Mouse (Mus musculus) heart, postnatal 0 days (tissue): ENCODE data around the gene Hpcal1. TPM values are rescaled to one million over a fixed set of nuclear protein-coding genes. Genes with fewer than 3 reads are reported as not detected.

Experiments
- ATAC-seq: fragments of 200-750 bp; cut with Nextera tagmentation; 2 replicates; pipeline ENCODE4 v1.8.0; 2017; ENCODE audit warnings: low read depth, moderate number of reproducible peaks, moderate library complexity; ENCODE audit not compliant: insufficient read depth
- DNase-seq: peaks from one replicate; pipeline ENCODE4 v3.0.0-alpha.2; 2016; ENCODE audit warnings: low spot score
- H3K27ac ChIP-seq: fragments of 300-500 bp; sonication (generic); 2 replicates; pipeline ENCODE4 v1.5.1; 2014; ENCODE audit warnings: low read depth, mild to moderate bottlenecking
- H3K27me3 ChIP-seq: fragments of 300-500 bp; sonication (generic); 2 replicates; pipeline ENCODE4 v1.6.1; 2014; ENCODE audit warnings: low read length, mixed read lengths; ENCODE audit not compliant: control insufficient read depth, insufficient read depth
- H3K36me3 ChIP-seq: fragments of 300-500 bp; sonication (generic); replicated peaks from 2 replicates; pipeline ENCODE4 v1.6.1; 2014; ENCODE audit warnings: low read length, mixed read lengths; ENCODE audit not compliant: control insufficient read depth, insufficient read depth
- H3K4me1 ChIP-seq: fragments of 300-500 bp; sonication (generic); 2 replicates; pipeline ENCODE4 v1.6.1; 2014; ENCODE audit warnings: antibody characterized with exemption; ENCODE audit not compliant: control insufficient read depth, insufficient read depth
- H3K4me2 ChIP-seq: fragments of 300-500 bp; sonication (generic); 2 replicates; pipeline ENCODE4 v1.6.1; 2014; ENCODE audit warnings: low read depth, mild to moderate bottlenecking, low read length, moderate library complexity
- H3K4me3 ChIP-seq: fragments of 300-500 bp; sonication (generic); 2 replicates; pipeline ENCODE4 v1.5.1; 2014; ENCODE audit warnings: low read depth, low read length
- H3K9ac ChIP-seq: fragments of 300-500 bp; sonication (generic); replicated peaks from 2 replicates; pipeline ENCODE4 v1.6.1; 2014; ENCODE audit warnings: low read depth, low read length, mixed read lengths
- H3K9me3 ChIP-seq: fragments of 300-500 bp; sonication (generic); replicated peaks from 2 replicates; pipeline ENCODE4 v1.6.1; 2016; ENCODE audit warnings: low read length; ENCODE audit not compliant: control insufficient read depth
- CTCF ChIP-seq: IDR thresholded peaks from 2 replicates; pipeline ENCODE4 v1.5.1; 2016; ENCODE audit warnings: antibody characterized with exemption, control low read depth, low read depth
- EP300 ChIP-seq: IDR thresholded peaks from 2 replicates; pipeline ENCODE4 v1.6.1; 2016; ENCODE audit warnings: antibody characterized with exemption, low read depth
- WGBS: fragments of 180-500 bp; shearing (Covaris S2); extraction: QIAGEN DNeasy Blood & Tissue Kit; methylation state at CpG from one replicate; pipeline ENCODE4 v1.1.7; 2014; 5-methylcytosine and 5-hydroxymethylcytosine counted together
- polyA plus RNA-seq: library from polyadenylated mRNA; unstranded; fragments of >200 nt; fragmentation: Nextera tagmentation; extraction: Ambion mirVana; gene quantifications from 2 replicates; pipeline ENCODE4 v1.2.1, GENCODE M21; 2015
- total RNA-seq: library from RNA; depleted of rRNA; stranded (reverse); fragments of >200 nt; gene quantifications from 2 replicates; pipeline ENCODE4 v1.2.3, GENCODE M21; 2014; ENCODE audit warnings: low replicate concordance

Hpcal1 gene
- total and polyA plus RNA-seq, 2 experiments from 2014 or later: 14.8 to 22.5 TPM

DNA sequence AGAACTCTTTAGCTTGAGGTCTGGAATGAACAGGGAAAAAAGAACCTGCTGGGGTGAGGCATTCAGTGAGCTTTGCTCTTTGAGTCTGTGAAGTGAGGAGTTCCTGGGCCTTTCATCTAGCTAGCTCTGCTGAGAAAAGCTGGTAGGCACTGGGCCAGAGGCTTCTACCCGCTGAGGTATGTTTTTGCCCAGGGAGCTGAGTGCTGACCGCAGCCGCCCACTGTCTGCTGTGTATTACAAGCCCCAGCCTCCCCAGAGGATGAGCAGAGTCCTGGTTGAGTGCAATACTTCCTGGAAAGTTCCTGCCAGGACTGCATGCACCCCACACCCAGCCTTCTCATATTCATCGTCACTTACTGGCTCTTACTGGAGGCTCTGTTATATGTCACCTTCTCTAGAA is 59.8 kb downstream of the Hpcal1 start:
- no peak overlapping the region for H3K4me3 ChIP-seq
- H3K4me2 ChIP-seq: peak overlapping the region; percentile 6; the same call in 1 of the 2 replicates
- WGBS: 8% methylated on average over 4 of the region's 4 CpGs
- TF ChIP-seq CTCF: no peak
- no peak for TF ChIP-seq EP300
- H3K27ac ChIP-seq: peak overlapping the region; percentile 40
- no peaks in the 10 kb centered on the region for H3K27me3 ChIP-seq
- DNase-seq: peak; percentile 22
- no peak overlapping the region for H3K9ac ChIP-seq
- ATAC-seq: peak; percentile 26; the same call in 1 of the 2 replicates
- no peaks in the 10 kb centered on the region for H3K9me3 ChIP-seq
- no peaks in the 10 kb centered on the region for H3K36me3 ChIP-seq
- H3K4me1 ChIP-seq: peaks cover 58% of the 10 kb centered on the region

DNA sequence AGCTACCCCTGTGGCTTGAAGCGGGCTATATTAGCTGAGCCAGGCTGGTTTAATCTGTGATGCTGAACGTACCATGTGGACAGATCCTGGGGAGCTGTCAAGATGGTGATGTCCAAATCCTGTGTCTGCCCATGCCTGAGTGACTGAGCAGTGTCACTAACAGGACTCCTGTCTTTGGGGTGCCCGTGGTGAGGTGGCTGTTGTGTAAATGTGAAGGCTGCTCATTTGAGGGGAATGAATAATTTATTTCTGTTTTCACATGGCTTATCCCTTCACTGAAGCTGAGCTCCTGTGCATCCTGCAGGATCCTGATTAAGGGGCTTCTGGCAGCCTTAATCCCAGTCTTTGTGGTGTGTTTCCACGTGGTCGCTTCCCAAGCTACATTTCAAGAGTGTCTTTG is 62.2 kb downstream of the Hpcal1 start:
- DNase-seq (no peak), ATAC-seq (no peak)
- TF ChIP-seq CTCF (no peak), EP300 (no peak)
- Histone ChIP-seq H3K9ac (no peak overlapping the region), H3K4me3 (no peak overlapping the region), H3K4me2 (no peak overlapping the region), H3K4me1 (peaks cover 35% of the 10 kb centered on the region), H3K27ac (no peak overlapping the region), H3K27me3 (no peaks in the 10 kb centered on the region), H3K36me3 (no peaks in the 10 kb centered on the region), H3K9me3 (no peaks in the 10 kb centered on the region)
- 65% methylated on average over 5 of the region's 5 CpGs for WGBS

DNA sequence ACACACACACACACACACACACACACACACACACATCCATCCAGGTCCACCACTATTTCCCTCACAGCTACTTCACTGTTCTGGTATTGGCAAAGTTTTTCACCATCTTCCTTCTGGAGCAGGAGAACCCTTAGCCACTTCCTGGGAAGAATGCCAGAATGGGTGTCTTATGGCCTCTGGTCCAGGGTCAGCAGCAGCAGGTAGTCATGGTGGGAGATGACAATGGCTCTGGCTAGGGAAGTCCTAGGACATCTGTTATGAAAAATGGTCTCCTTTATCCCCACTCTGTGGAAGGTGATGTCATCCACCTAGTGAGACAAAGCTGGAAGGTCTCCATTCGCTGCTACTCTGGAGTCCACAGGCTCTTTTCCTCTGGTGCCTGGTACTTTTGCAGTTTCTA is 64.1 kb downstream of the Hpcal1 start:
- H3K27ac ChIP-seq: no peak overlapping the region
- ATAC-seq (no peak), DNase-seq (no peak)
- H3K9me3 ChIP-seq: no peaks in the 10 kb centered on the region
- no peak overlapping the region for H3K4me2 ChIP-seq
- no peak for TF ChIP-seq CTCF
- TF ChIP-seq EP300: no peak
- peaks cover 18% of the 10 kb centered on the region for H3K4me1 ChIP-seq
- H3K27me3 ChIP-seq: no peaks in the 10 kb centered on the region
- whole genome bisulfite sequencing: 76% methylated on average over 1 of the region's 1 CpGs
- no peak overlapping the region for H3K4me3 ChIP-seq
- no peaks in the 10 kb centered on the region for H3K36me3 ChIP-seq
- H3K9ac ChIP-seq: no peak overlapping the region

DNA sequence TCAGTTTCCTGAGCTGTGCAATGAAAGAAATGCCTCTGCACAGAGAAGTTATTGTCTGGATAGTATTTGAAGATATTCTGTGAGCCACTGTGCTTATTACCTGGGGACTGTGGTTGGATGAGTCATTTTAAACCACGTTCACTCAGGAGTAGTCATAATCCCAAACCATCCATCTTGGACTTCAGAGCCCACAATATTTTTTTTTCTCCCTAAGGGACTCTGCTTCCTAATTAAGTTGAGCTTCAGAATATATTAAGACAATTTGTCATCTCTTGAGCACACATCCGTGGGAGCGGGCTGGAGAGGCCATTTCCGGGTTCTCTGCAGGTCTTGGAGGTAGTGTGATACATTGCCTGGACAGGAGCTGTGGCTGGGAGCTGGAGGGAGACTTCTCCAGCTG is 66.2 kb downstream of the Hpcal1 start:
- Histone ChIP-seq H3K27ac (no peak overlapping the region), H3K36me3 (no peaks in the 10 kb centered on the region), H3K4me2 (no peak overlapping the region), H3K4me1 (0 out of 2 replicates have a peak, but pooled peaks cover 5% of the 10 kb centered on the region), H3K4me3 (no peak overlapping the region), H3K27me3 (no peaks in the 10 kb centered on the region), H3K9me3 (no peaks in the 10 kb centered on the region), H3K9ac (no peak overlapping the region)
- ATAC-seq (no peak), DNase-seq (no peak)
- 78% methylated on average over 4 of the region's 4 CpGs for WGBS
- TF ChIP-seq EP300: no peak
- no peak for TF ChIP-seq CTCF

DNA sequence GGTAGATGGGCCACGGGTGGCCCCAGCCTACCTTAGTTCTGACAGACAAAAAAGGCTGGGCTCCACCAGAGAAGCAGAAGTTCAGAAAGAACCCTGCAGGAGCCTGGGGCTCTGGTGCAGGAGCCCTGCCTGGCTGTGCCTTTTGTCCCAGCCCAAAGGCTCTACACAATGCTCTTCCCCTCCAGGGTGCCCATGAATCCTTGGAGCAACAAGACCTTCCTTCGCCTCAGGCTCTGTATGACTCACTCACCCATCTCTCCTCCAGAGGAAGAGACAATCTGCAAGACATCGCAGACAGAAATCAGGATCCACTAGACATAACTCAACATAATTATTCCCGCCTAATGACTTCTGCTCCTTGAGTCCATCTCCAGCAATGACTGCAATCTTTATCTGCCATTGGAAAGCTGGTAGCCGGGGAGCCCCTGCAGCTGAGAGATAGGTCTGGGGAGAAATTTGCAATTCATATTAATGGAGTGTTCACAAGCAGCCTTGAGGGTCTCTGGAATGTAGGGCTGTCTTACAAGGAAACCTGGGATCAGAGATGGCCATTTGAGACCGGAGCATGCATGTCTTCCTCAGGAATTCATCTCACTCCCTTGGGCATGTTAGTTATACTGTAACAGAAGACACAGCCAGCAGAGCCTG is 71.8 kb downstream of the Hpcal1 start:
- H3K4me3 ChIP-seq: no peak overlapping the region
- WGBS: 66% methylated on average over 6 of the region's 6 CpGs
- no peaks in the 10 kb centered on the region for H3K36me3 ChIP-seq
- peaks cover 5% of the 10 kb centered on the region; the same call in 1 of the 2 replicates for H3K4me1 ChIP-seq
- H3K9me3 ChIP-seq: no peaks in the 10 kb centered on the region
- DNase-seq (no peak), ATAC-seq (no peak)
- TF ChIP-seq EP300 (no peak), CTCF (no peak)
- H3K9ac ChIP-seq: no peak overlapping the region
- H3K27ac ChIP-seq: no peak overlapping the region
- no peak overlapping the region for H3K4me2 ChIP-seq
- H3K27me3 ChIP-seq: no peaks in the 10 kb centered on the region

DNA sequence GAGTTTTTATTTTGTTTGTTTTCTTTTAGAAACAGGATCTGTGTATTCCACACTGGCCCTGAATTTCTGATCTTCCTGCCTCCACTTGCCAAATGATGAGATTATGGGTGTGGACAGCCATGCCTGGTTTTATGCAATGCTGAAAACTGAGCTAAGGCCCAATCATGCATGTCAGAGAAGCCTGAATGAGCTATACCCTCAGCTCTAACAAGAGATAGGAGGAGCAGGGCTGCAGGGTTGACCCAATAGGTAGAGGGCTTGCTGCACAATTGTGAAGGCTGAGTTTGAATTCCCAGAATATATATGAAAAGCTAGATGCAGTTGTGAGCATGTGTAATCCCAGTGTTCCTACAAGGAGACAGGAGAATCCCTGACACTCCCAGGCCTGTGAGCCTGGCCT is 72.4 kb downstream of the Hpcal1 start:
- DNase-seq: no peak
- Histone ChIP-seq H3K4me1 (peaks cover 5% of the 10 kb centered on the region; the same call in 1 of the 2 replicates), H3K27ac (no peak overlapping the region), H3K4me3 (no peak overlapping the region), H3K36me3 (no peaks in the 10 kb centered on the region), H3K9me3 (no peaks in the 10 kb centered on the region), H3K9ac (no peak overlapping the region), H3K4me2 (no peak overlapping the region), H3K27me3 (no peaks in the 10 kb centered on the region)
- no peak for ATAC-seq
- TF ChIP-seq EP300: no peak
- no peak for TF ChIP-seq CTCF
